Mouse (Mus musculus) hindbrain, embryonic 11.5 days (tissue): Measurements from ENCODE around the gene Chm. TPM values are rescaled to one million over a fixed set of nuclear protein-coding genes. Genes with fewer than 3 reads are reported as not detected.
"Not testable (repeated sequence)": the region's sequence is repeated elsewhere in the genome, so short reads cannot be mapped to it uniquely, and the experiment has no call there.

Experiments used
- ATAC-seq: fragments of 200-750 bp; cut with Nextera tagmentation; 2 replicates; pipeline ENCODE4 v1.8.0; 2017; ENCODE audit warnings: mild to moderate bottlenecking, moderate TSS enrichment, moderate library complexity; ENCODE audit not compliant: low FRiP score
- DNase-seq: peaks from one replicate; pipeline ENCODE4 v3.0.0-alpha.2; 2015; ENCODE audit warnings: low spot score
- H3K27ac ChIP-seq: fragments of 300-500 bp; sonication (generic); 2 replicates; pipeline ENCODE4 v1.5.1; 2014; ENCODE audit warnings: mild to moderate bottlenecking, low read depth, low read length
- H3K27me3 ChIP-seq: fragments of 300-500 bp; sonication (generic); 2 replicates; pipeline ENCODE4 v1.6.1; 2014; ENCODE audit warnings: mild to moderate bottlenecking, low read length, moderate library complexity, mixed read lengths; ENCODE audit not compliant: control insufficient read depth, insufficient read depth
- H3K36me3 ChIP-seq: fragments of 300-500 bp; sonication (generic); 2 replicates; pipeline ENCODE4 v1.6.1; 2014; ENCODE audit warnings: mild to moderate bottlenecking, low read length, moderate library complexity, mixed read lengths; ENCODE audit not compliant: control insufficient read depth, insufficient read depth
- H3K4me1 ChIP-seq: fragments of 300-500 bp; sonication (generic); replicated peaks from 2 replicates; pipeline ENCODE4 v1.6.1; 2014; ENCODE audit warnings: low read length, mixed read lengths; ENCODE audit not compliant: control insufficient read depth, insufficient read depth
- H3K4me2 ChIP-seq: fragments of 300-500 bp; sonication (generic); replicated peaks from 2 replicates; pipeline ENCODE4 v1.6.1; 2014; ENCODE audit warnings: mild to moderate bottlenecking, low read depth, low read length
- H3K4me3 ChIP-seq: fragments of 300-500 bp; sonication (generic); 2 replicates; pipeline ENCODE4 v1.5.1; 2014; ENCODE audit warnings: low read depth, low read length
- H3K9ac ChIP-seq: fragments of 300-500 bp; sonication (generic); 2 replicates; pipeline ENCODE4 v1.6.1; 2014; ENCODE audit warnings: low read depth, low read length
- H3K9me3 ChIP-seq: fragments of 300-500 bp; sonication (generic); 2 replicates; pipeline ENCODE4 v1.6.1; 2016; ENCODE audit warnings: low read length; ENCODE audit not compliant: control insufficient read depth
- WGBS: fragments of 180-500 bp; shearing (Covaris S2); extraction: QIAGEN DNeasy Blood & Tissue Kit; methylation state at CpG from one replicate; pipeline ENCODE4 v1.1.7; 2014; 5-methylcytosine and 5-hydroxymethylcytosine counted together
- polyA plus RNA-seq: library from polyadenylated mRNA; unstranded; fragments of >200 nt; fragmentation: Nextera tagmentation; extraction: Ambion mirVana; gene quantifications from 2 replicates; pipeline ENCODE4 v1.2.1, GENCODE M21; 2014

Gene Chm
- 18.8 and 19.8 TPM in 2 replicates for polyA plus RNA-seq

GRCm38 (mm10) chrX:113185230-113185985 lies at the start of gene Chm:
Gene Chm, minus strand, starts transcription at chrX:113185517.
- Histone ChIP-seq H3K4me1 (no peaks in the 10 kb centered on the region), H3K27me3 (no peaks in the 10 kb centered on the region), H3K27ac (peak within 1 kb of the TSS; percentile 76), H3K9me3 (no peaks in the 10 kb centered on the region), H3K4me2 (peak within 1 kb of the TSS; percentile 29), H3K4me3 (peak within 1 kb of the TSS; percentile 48), H3K36me3 (no peaks in the 10 kb centered on the region), H3K9ac (peak within 1 kb of the TSS; percentile 44)
- 10% methylated on average over 21 of the region's 21 CpGs for WGBS
- peak; percentile 96 for ATAC-seq
- DNase-seq: peak; percentile 72

DNA sequence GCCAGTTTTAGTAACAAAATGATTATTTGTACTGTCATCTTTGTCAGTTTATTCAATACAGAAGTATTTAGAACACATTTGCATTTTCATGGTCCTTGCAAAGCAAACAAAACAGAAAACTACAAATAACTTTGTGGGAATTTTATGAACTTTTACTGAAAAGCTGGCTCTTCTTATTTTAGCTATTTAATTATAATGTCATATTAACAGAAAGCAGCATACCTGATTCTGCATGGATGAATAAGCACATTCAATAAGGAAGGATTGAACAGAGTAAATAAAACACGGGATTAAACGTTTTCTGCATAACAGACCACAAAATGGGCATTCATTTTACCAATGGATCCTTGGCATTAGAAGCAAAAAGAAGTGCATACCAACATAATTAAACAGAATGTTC lies 8.6 kb upstream of the Chm start:
- Histone ChIP-seq H3K9me3 (no peaks in the 10 kb centered on the region), H3K9ac (no peak overlapping the region), H3K4me1 (no peaks in the 10 kb centered on the region), H3K4me2 (no peak overlapping the region), H3K27ac (no peak overlapping the region), H3K27me3 (no peaks in the 10 kb centered on the region), H3K36me3 (no peaks in the 10 kb centered on the region), H3K4me3 (no peak overlapping the region)
- 39% methylated on average over 2 of the region's 2 CpGs for WGBS
- DNase-seq (no peak), ATAC-seq (no peak)

- 19% methylated on average over 17 of the region's 17 CpGs for WGBS
- Histone ChIP-seq H3K27me3 (no peaks in the 10 kb centered on the region), H3K27ac (peak overlapping the region; percentile 76), H3K36me3 (no peaks in the 10 kb centered on the region), H3K4me2 (peak overlapping the region; percentile 29), H3K4me1 (no peaks in the 10 kb centered on the region), H3K9ac (peak overlapping the region; percentile 44), H3K4me3 (peak overlapping the region; percentile 48), H3K9me3 (no peaks in the 10 kb centered on the region)
- DNase-seq: no peak
- ATAC-seq: no peak
Measured at GRCm38 (mm10) chrX:113184569-113185229, 618 bp downstream of the Chm start.

- not testable (repeated sequence) for DNase-seq, H3K36me3 ChIP-seq, H3K4me2 ChIP-seq, H3K9ac ChIP-seq, H3K27ac ChIP-seq, H3K4me1 ChIP-seq, H3K4me3 ChIP-seq, ATAC-seq, H3K27me3 ChIP-seq, H3K9me3 ChIP-seq
- 89% methylated on average over 4 of the region's 4 CpGs for WGBS
Measured at GRCm38 (mm10) chrX:113180856-113181255, 4.5 kb downstream of the Chm start.

DNA sequence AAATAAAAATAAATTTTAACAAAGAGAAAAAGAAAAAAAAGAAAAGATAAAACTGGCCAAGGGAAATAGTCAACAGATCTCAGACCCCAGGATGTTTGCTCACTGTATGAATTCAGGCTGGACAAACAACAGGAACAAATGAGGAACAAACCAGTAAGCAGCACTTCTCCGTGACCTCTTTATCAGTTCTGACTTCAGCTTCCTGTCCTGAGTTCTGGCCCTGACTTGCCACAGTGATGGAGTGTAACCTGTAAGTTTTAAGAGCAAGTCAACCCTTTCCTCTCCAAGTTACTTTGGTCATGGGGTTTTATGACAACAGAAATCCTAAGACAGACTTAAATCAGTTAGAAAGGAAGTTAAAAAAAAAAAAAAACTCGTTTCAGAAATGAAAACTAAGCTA lies 12.6 kb downstream of the Chm start:
- no peaks in the 10 kb centered on the region for H3K27me3 ChIP-seq
- no peaks in the 10 kb centered on the region for H3K9me3 ChIP-seq
- H3K4me3 ChIP-seq: no peak overlapping the region
- 78% methylated on average over 2 of the region's 2 CpGs for WGBS
- H3K4me1 ChIP-seq: no peaks in the 10 kb centered on the region
- no peak overlapping the region for H3K9ac ChIP-seq
- H3K27ac ChIP-seq: no peak overlapping the region
- DNase-seq: no peak
- H3K4me2 ChIP-seq: no peak overlapping the region
- no peak for ATAC-seq
- no peaks in the 10 kb centered on the region for H3K36me3 ChIP-seq

GRCm38 (mm10) chrX:113172271-113172670 lies 13.0 kb downstream of the Chm start:
- no peak overlapping the region for H3K4me2 ChIP-seq
- 70% methylated on average over 1 of the region's 1 CpGs for WGBS
- no peaks in the 10 kb centered on the region for H3K4me1 ChIP-seq
- H3K27me3 ChIP-seq: no peaks in the 10 kb centered on the region
- no peak overlapping the region for H3K9ac ChIP-seq
- no peak for ATAC-seq
- H3K36me3 ChIP-seq: no peaks in the 10 kb centered on the region
- H3K9me3 ChIP-seq: no peaks in the 10 kb centered on the region
- DNase-seq: no peak
- H3K4me3 ChIP-seq: no peak overlapping the region
- H3K27ac ChIP-seq: no peak overlapping the region

DNA sequence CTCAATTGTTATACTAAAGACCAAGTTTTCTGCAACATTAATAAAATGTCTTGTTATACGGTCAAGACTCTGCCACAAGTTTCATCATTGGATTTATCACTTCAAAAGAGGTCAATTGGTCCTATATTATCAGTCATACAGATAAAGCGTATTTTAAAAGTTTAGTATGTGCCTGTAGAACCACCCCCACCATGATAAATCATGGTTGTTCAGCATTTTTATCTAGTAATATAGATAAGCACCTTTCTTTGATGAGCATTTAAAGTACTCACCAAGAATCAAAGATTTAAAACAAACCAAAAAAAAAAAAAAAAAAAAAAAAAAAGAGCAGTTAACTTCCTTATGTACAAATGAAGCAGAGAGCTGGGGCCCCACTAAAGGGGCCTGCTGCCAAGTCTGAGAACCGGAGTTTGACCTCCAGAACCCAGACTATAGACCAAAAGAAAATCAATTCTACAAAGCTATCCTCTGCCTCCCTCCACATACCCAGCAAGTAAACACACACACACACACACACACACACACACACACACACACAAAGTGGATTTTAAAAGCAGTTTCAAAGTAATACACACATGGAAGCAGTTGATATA lies 25.0 kb downstream of the Chm start:
- no peak overlapping the region for H3K9ac ChIP-seq
- H3K4me2 ChIP-seq: no peak overlapping the region
- H3K27me3 ChIP-seq: no peaks in the 10 kb centered on the region
- no peak overlapping the region for H3K27ac ChIP-seq
- no peak overlapping the region for H3K4me3 ChIP-seq
- DNase-seq: no peak
- H3K4me1 ChIP-seq: no peaks in the 10 kb centered on the region
- no peaks in the 10 kb centered on the region for H3K36me3 ChIP-seq
- H3K9me3 ChIP-seq: no peaks in the 10 kb centered on the region
- ATAC-seq: no peak
- WGBS: 83% methylated on average over 3 of the region's 3 CpGs

DNA sequence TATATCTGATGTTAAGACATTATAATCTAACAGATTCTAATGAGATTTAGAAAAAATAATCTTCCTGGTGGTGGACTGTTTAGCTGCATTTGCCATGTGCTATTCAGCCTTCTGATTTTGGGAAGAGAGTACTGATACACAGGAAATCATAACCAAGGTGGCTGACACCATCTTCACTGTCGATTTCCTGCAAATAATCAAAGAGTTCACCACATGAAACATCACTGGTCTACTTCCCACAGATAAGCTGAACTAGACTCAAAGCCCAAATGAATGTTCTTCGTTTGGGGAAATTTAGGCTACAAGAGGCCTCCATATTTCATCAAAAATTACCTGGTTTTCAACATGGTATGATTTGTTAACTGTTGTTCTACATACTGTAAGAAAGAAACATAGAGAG lies 101.1 kb downstream of the Chm start:
- Histone ChIP-seq H3K27ac (no peak overlapping the region), H3K9ac (no peak overlapping the region), H3K4me1 (no peaks in the 10 kb centered on the region), H3K9me3 (no peaks in the 10 kb centered on the region), H3K27me3 (no peaks in the 10 kb centered on the region), H3K4me3 (no peak overlapping the region), H3K36me3 (no peaks in the 10 kb centered on the region), H3K4me2 (no peak overlapping the region)
- DNase-seq: no peak
- WGBS: 81% methylated on average over 2 of the region's 2 CpGs
- ATAC-seq: no peak
